Mouse (Mus musculus): Measurements from ENCODE around the gene Cryl1. TPM values are rescaled to one million over a fixed set of nuclear protein-coding genes. Genes with fewer than 3 reads are reported as not detected.
A peak's percentile ranks its signal among the peaks of the same experiment; 100 is the strongest.

Cryl1 gene
- polyA plus RNA-seq, 1 experiment from 2014 or later = 7.6 TPM

- no peak for ATAC-seq (ENCODE audit: low read depth)
- Histone ChIP-seq H3K36me3 (ENCODE audit: control insufficient read depth, insufficient read depth) (no peaks in the 10 kb centered on the region), H3K4me1 (ENCODE audit: control insufficient read depth, low read depth, low read length) (no peaks in the 10 kb centered on the region), H3K4me2 (ENCODE audit: low read depth, low read length) (no peak overlapping the region), H3K27me3 (ENCODE audit: control insufficient read depth, insufficient read depth, low read depth, low read length) (no peaks in the 10 kb centered on the region), H3K9ac (ENCODE audit: low read depth, low read length) (no peak overlapping the region), H3K4me3 (ENCODE audit: low read depth, low read length) (no peak overlapping the region), H3K9me3 (replicated peaks; ENCODE audit: control insufficient read depth, low read length) (no peaks in the 10 kb centered on the region), H3K27ac (ENCODE audit: low read length) (no peak overlapping the region)
- WGBS (ENCODE audit: insufficient replicate concordance) = 68% methylated on average over 6 of the region's 6 CpGs
Measured at GRCm38 (mm10) chr14:57363833-57364232, 34.5 kb downstream of the Cryl1 start.

- H3K4me1 ChIP-seq (ENCODE audit: control insufficient read depth, low read depth, low read length) = no peaks in the 10 kb centered on the region
- ATAC-seq (ENCODE audit: low read depth) = no peak
- no peaks in the 10 kb centered on the region for H3K9me3 ChIP-seq (replicated peaks; ENCODE audit: control insufficient read depth, low read length)
- H3K4me2 ChIP-seq (ENCODE audit: low read depth, low read length) = no peak overlapping the region
- no peak overlapping the region for H3K9ac ChIP-seq (ENCODE audit: low read depth, low read length)
- H3K4me3 ChIP-seq (ENCODE audit: low read depth, low read length) = no peak overlapping the region
- no peak overlapping the region for H3K27ac ChIP-seq (ENCODE audit: low read length)
- WGBS (ENCODE audit: insufficient replicate concordance) = 22% methylated on average over 24 of the region's 31 CpGs
- no peaks in the 10 kb centered on the region for H3K36me3 ChIP-seq (ENCODE audit: control insufficient read depth, insufficient read depth)
- no peaks in the 10 kb centered on the region for H3K27me3 ChIP-seq (ENCODE audit: control insufficient read depth, insufficient read depth, low read depth, low read length)
Measured at GRCm38 (mm10) chr14:57362726-57363660, 35.3 kb downstream of the Cryl1 start.

- 44% methylated on average over 5 of the region's 5 CpGs for WGBS (ENCODE audit: insufficient replicate concordance)
Measured at GRCm38 (mm10) chr14:57357030-57357429, 41.3 kb downstream of the Cryl1 start.

GRCm38 (mm10) chr14:57351521-57352235 lies 46.7 kb downstream of the Cryl1 start:
- no peak overlapping the region for H3K27ac ChIP-seq (ENCODE audit: low read length)
- no peak overlapping the region for H3K4me3 ChIP-seq (ENCODE audit: low read depth, low read length)
- no peak overlapping the region for H3K4me2 ChIP-seq (ENCODE audit: low read depth, low read length)
- H3K9me3 ChIP-seq (replicated peaks; ENCODE audit: control insufficient read depth, low read length) = no peaks in the 10 kb centered on the region
- WGBS (ENCODE audit: insufficient replicate concordance) = 77% methylated on average over 7 of the region's 7 CpGs
- no peaks in the 10 kb centered on the region; the same call in none of the 2 replicates for H3K4me1 ChIP-seq (ENCODE audit: control insufficient read depth, low read depth, low read length)
- no peak overlapping the region for H3K9ac ChIP-seq (ENCODE audit: low read depth, low read length)
- ATAC-seq (ENCODE audit: low read depth) = no peak
- H3K27me3 ChIP-seq (ENCODE audit: control insufficient read depth, insufficient read depth, low read depth, low read length) = no peaks in the 10 kb centered on the region
- no peaks in the 10 kb centered on the region for H3K36me3 ChIP-seq (ENCODE audit: control insufficient read depth, insufficient read depth)

More at GRCm38 (mm10) chr14:57357030-57357429, 41.3 kb downstream of the Cryl1 start:
- H3K9ac ChIP-seq (ENCODE audit: low read depth, low read length) = no peak overlapping the region
- no peaks in the 10 kb centered on the region for H3K9me3 ChIP-seq (replicated peaks; ENCODE audit: control insufficient read depth, low read length)
- no peak overlapping the region for H3K4me3 ChIP-seq (ENCODE audit: low read depth, low read length)
- ATAC-seq (ENCODE audit: low read depth) = no peak
- H3K4me2 ChIP-seq (ENCODE audit: low read depth, low read length) = no peak overlapping the region
- H3K27ac ChIP-seq (ENCODE audit: low read length) = no peak overlapping the region
- H3K36me3 ChIP-seq (ENCODE audit: control insufficient read depth, insufficient read depth) = no peaks in the 10 kb centered on the region
- no peaks in the 10 kb centered on the region for H3K27me3 ChIP-seq (ENCODE audit: control insufficient read depth, insufficient read depth, low read depth, low read length)
- no peaks in the 10 kb centered on the region for H3K4me1 ChIP-seq (ENCODE audit: control insufficient read depth, low read depth, low read length)

- ATAC-seq (ENCODE audit: low read depth) = peak; percentile 67
- 29% methylated on average over 10 of the region's 10 CpGs for WGBS (ENCODE audit: insufficient replicate concordance)
- H3K9ac ChIP-seq (ENCODE audit: low read depth, low read length) = no peak overlapping the region
- no peaks in the 10 kb centered on the region; the same call in none of the 2 replicates for H3K4me1 ChIP-seq (ENCODE audit: control insufficient read depth, low read depth, low read length)
- no peak overlapping the region for H3K4me2 ChIP-seq (ENCODE audit: low read depth, low read length)
- no peaks in the 10 kb centered on the region for H3K36me3 ChIP-seq (ENCODE audit: control insufficient read depth, insufficient read depth)
- H3K4me3 ChIP-seq (ENCODE audit: low read depth, low read length) = no peak overlapping the region
- no peaks in the 10 kb centered on the region for H3K27me3 ChIP-seq (ENCODE audit: control insufficient read depth, insufficient read depth, low read depth, low read length)
- H3K9me3 ChIP-seq (replicated peaks; ENCODE audit: control insufficient read depth, low read length) = no peaks in the 10 kb centered on the region
- H3K27ac ChIP-seq (ENCODE audit: low read length) = 0 out of 2 replicates have a peak overlapping the region, but pooled peaks have one; percentile 17
Measured at GRCm38 (mm10) chr14:57349955-57350354, 48.4 kb downstream of the Cryl1 start.

- whole genome bisulfite sequencing (ENCODE audit: insufficient replicate concordance) = 69% methylated on average over 4 of the region's 4 CpGs
- ATAC-seq (ENCODE audit: low read depth) = no peak
- no peak overlapping the region for H3K4me2 ChIP-seq (ENCODE audit: low read depth, low read length)
- H3K9ac ChIP-seq (ENCODE audit: low read depth, low read length) = no peak overlapping the region
- no peak overlapping the region for H3K4me3 ChIP-seq (ENCODE audit: low read depth, low read length)
- H3K4me1 ChIP-seq (ENCODE audit: control insufficient read depth, low read depth, low read length) = no peaks in the 10 kb centered on the region; the same call in none of the 2 replicates
- no peaks in the 10 kb centered on the region for H3K36me3 ChIP-seq (ENCODE audit: control insufficient read depth, insufficient read depth)
- H3K27me3 ChIP-seq (ENCODE audit: control insufficient read depth, insufficient read depth, low read depth, low read length) = no peaks in the 10 kb centered on the region
- no peaks in the 10 kb centered on the region for H3K9me3 ChIP-seq (replicated peaks; ENCODE audit: control insufficient read depth, low read length)
- no peak overlapping the region for H3K27ac ChIP-seq (ENCODE audit: low read length)
Measured at GRCm38 (mm10) chr14:57348155-57348554, 50.2 kb downstream of the Cryl1 start.

GRCm38 (mm10) chr14:57346135-57346534 lies 52.2 kb downstream of the Cryl1 start:
- H3K9ac ChIP-seq (ENCODE audit: low read depth, low read length) = no peak overlapping the region
- H3K9me3 ChIP-seq (replicated peaks; ENCODE audit: control insufficient read depth, low read length) = no peaks in the 10 kb centered on the region
- H3K4me1 ChIP-seq (ENCODE audit: control insufficient read depth, low read depth, low read length) = no peaks in the 10 kb centered on the region; the same call in none of the 2 replicates
- H3K4me2 ChIP-seq (ENCODE audit: low read depth, low read length) = no peak overlapping the region
- WGBS (ENCODE audit: insufficient replicate concordance) = 77% methylated on average over 3 of the region's 3 CpGs
- no peak for ATAC-seq (ENCODE audit: low read depth)
- H3K27ac ChIP-seq (ENCODE audit: low read length) = no peak overlapping the region
- H3K36me3 ChIP-seq (ENCODE audit: control insufficient read depth, insufficient read depth) = no peaks in the 10 kb centered on the region
- H3K4me3 ChIP-seq (ENCODE audit: low read depth, low read length) = no peak overlapping the region
- H3K27me3 ChIP-seq (ENCODE audit: control insufficient read depth, insufficient read depth, low read depth, low read length) = no peaks in the 10 kb centered on the region

- Histone ChIP-seq H3K36me3 (ENCODE audit: control insufficient read depth, insufficient read depth) (no peaks in the 10 kb centered on the region), H3K4me2 (ENCODE audit: low read depth, low read length) (peak overlapping the region; percentile 59), H3K4me3 (ENCODE audit: low read depth, low read length) (peak overlapping the region; percentile 40), H3K4me1 (ENCODE audit: control insufficient read depth, low read depth, low read length) (no peaks in the 10 kb centered on the region; the same call in none of the 2 replicates), H3K27me3 (ENCODE audit: control insufficient read depth, insufficient read depth, low read depth, low read length) (no peaks in the 10 kb centered on the region), H3K9me3 (replicated peaks; ENCODE audit: control insufficient read depth, low read length) (no peaks in the 10 kb centered on the region), H3K27ac (ENCODE audit: low read length) (no peak overlapping the region), H3K9ac (ENCODE audit: low read depth, low read length) (peak overlapping the region; percentile 34; the same call in 1 of the 2 replicates)
- WGBS (ENCODE audit: insufficient replicate concordance) = 38% methylated on average over 25 of the region's 25 CpGs
- peak; percentile 35; the same call in 1 of the 2 replicates for ATAC-seq (ENCODE audit: low read depth)
Measured at GRCm38 (mm10) chr14:57344781-57345492, 53.4 kb downstream of the Cryl1 start.
